Mouse (Mus musculus) limb, embryonic 10.5 days (tissue): ENCODE measurements around the gene Pcgf5. TPM values are rescaled to one million over a fixed set of nuclear protein-coding genes. Genes with fewer than 3 reads are reported as not detected.

Experiments used
- DNase-seq: peaks from one replicate; pipeline ENCODE4 v3.0.0-alpha.2; 2017; ENCODE audit warnings: low spot score
- H3K27ac ChIP-seq: fragments of 300-500 bp; sonication (generic); 2 replicates; pipeline ENCODE4 v1.5.1; 2016; ENCODE audit warnings: mild to moderate bottlenecking
- H3K27me3 ChIP-seq: fragments of 300-500 bp; sonication (generic); 2 replicates; pipeline ENCODE4 v1.6.1; 2016; ENCODE audit warnings: low read depth, mild to moderate bottlenecking; ENCODE audit not compliant: poor library complexity, severe bottlenecking
- H3K36me3 ChIP-seq: fragments of 300-500 bp; sonication (generic); 2 replicates; pipeline ENCODE4 v1.6.1; 2016; ENCODE audit warnings: mild to moderate bottlenecking, moderate library complexity
- H3K4me1 ChIP-seq: fragments of 300-500 bp; sonication (generic); 2 replicates; pipeline ENCODE4 v1.6.1; 2016
- H3K4me3 ChIP-seq: fragments of 300-500 bp; sonication (generic); 2 replicates; pipeline ENCODE4 v1.5.1; 2016; ENCODE audit warnings: mild to moderate bottlenecking, moderate library complexity
- H3K9me3 ChIP-seq: fragments of 300-500 bp; sonication (generic); replicated peaks from 2 replicates; pipeline ENCODE4 v1.6.1; 2016; ENCODE audit warnings: mild to moderate bottlenecking
- WGBS: fragments of 180-500 bp; shearing (Covaris S2); methylation state at CpG from one replicate; pipeline ENCODE4 v1.1.7; 2016; 5-methylcytosine and 5-hydroxymethylcytosine counted together
- polyA plus RNA-seq: library from polyadenylated mRNA; unstranded; fragments of >200 nt; fragmentation: Nextera tagmentation; extraction: Ambion mirVana; gene quantifications from 2 replicates; pipeline ENCODE4 v1.2.1, GENCODE M21; 2016

The Pcgf5 gene
- polyA plus RNA-seq, 1 experiment from 2014 or later, result 2.9 TPM

DNA sequence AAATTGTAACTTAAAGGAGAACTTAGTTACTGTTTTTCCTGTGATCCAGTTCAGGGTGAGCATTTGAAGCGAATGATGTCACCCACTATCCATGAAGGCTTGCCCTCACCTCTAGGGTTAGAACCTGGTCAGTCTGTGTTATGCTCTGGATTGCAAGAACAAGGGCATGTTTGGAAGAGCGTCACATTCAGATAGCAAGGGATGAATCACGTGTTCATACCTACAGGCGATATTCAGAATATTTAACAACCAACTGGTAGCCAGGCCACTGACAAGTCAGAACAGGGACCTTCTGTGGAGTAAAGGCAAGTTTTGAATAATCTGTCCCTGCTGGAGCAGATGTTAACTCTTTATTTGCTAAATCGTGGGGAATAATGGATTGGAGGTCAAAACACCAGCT, 14.4 kb downstream of the Pcgf5 start:
- 87% methylated on average over 5 of the region's 5 CpGs for WGBS
- DNase-seq, result no peak

GRCm38 (mm10) chr19:36364757-36365156, 16.6 kb downstream of the Pcgf5 start:
- Histone ChIP-seq H3K27ac (no peak overlapping the region), H3K4me1 (no peaks in the 10 kb centered on the region), H3K36me3 (no peaks in the 10 kb centered on the region), H3K9me3 (no peaks in the 10 kb centered on the region), H3K4me3 (no peak overlapping the region), H3K27me3 (no peaks in the 10 kb centered on the region)
- 93% methylated on average over 8 of the region's 8 CpGs for WGBS
- no peak for DNase-seq

More for the DNA sequence above, 14.4 kb downstream of the Pcgf5 start:
- Histone ChIP-seq H3K4me3 (no peak overlapping the region), H3K36me3 (no peaks in the 10 kb centered on the region), H3K4me1 (no peaks in the 10 kb centered on the region), H3K9me3 (no peaks in the 10 kb centered on the region), H3K27ac (no peak overlapping the region), H3K27me3 (no peaks in the 10 kb centered on the region)

- WGBS, result 76% methylated on average over 10 of the region's 10 CpGs
- Histone ChIP-seq H3K36me3 (no peaks in the 10 kb centered on the region), H3K27ac (no peak overlapping the region), H3K4me3 (no peak overlapping the region), H3K4me1 (no peaks in the 10 kb centered on the region; the same call in 1 of the 2 replicates), H3K9me3 (no peaks in the 10 kb centered on the region), H3K27me3 (no peaks in the 10 kb centered on the region)
- DNase-seq, result no peak
Measured at GRCm38 (mm10) chr19:36371478-36371877, 23.4 kb downstream of the Pcgf5 start.

DNA sequence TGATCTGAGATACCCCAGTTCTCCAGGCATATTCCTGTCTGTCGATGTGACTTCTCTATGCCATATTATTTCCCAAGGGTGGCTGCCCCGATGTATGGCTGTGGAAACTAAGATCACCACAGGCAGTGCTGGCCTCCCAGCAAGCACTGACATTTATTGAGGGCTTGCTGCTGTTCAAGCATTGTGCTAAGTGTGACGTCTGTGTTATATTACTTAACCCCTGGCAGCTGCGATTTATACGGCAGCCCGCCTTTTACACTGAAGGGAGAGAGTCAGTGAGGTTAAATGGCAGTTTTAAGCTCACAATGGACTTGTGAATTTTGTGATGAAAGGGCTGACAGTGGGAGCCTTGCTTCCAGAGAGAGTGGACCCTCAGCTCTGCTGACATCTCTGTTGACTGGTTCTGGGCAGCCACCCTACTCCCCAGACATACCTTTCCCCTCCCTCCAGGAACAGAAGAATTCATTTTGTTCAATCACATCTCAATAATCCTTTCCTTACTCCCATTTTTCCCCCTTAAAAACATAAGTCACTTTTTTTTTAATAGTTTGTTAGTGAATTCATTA, 25.0 kb downstream of the Pcgf5 start:
- no peaks in the 10 kb centered on the region for H3K27me3 ChIP-seq
- no peak overlapping the region for H3K4me3 ChIP-seq
- 39% methylated on average over 6 of the region's 6 CpGs for WGBS
- H3K4me1 ChIP-seq, result no peaks in the 10 kb centered on the region; the same call in 1 of the 2 replicates
- H3K27ac ChIP-seq, result no peak overlapping the region
- DNase-seq, result no peak
- H3K36me3 ChIP-seq, result no peaks in the 10 kb centered on the region
- H3K9me3 ChIP-seq, result no peaks in the 10 kb centered on the region

DNA sequence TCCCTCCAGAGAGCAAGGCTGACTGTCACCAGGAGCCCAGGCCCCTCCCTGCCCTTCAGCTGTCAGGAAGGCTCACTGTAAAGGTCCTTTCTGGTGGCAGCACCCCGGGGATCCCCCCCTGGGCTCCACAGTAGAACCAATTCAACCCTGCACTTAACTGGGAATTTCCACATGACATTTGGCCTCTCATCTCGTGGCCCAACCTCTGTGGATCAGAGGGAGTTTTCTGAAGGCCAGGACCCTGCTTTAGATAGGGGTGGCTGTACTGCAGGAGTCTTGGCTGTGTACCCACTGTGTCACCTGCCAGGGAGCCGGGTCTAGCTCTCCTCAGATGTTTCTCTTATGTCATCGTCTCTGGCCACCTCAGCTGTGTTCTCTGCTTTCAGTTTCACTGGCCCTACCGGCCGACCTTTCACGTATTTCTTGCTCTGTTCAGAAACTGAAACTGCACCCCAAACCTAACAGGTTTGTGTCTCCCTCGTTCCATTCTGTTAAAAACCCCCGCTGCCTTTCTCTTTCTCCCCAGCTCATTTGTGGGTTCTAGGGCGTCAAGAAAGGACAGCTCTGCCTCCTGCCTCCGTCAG, 27.2 kb downstream of the Pcgf5 start:
- DNase-seq, result no peak
- no peaks in the 10 kb centered on the region for H3K9me3 ChIP-seq
- no peaks in the 10 kb centered on the region for H3K36me3 ChIP-seq
- no peaks in the 10 kb centered on the region for H3K27me3 ChIP-seq
- H3K4me3 ChIP-seq, result no peak overlapping the region
- 87% methylated on average over 11 of the region's 11 CpGs for WGBS
- H3K27ac ChIP-seq, result no peak overlapping the region
- H3K4me1 ChIP-seq, result no peaks in the 10 kb centered on the region; the same call in 1 of the 2 replicates

DNA sequence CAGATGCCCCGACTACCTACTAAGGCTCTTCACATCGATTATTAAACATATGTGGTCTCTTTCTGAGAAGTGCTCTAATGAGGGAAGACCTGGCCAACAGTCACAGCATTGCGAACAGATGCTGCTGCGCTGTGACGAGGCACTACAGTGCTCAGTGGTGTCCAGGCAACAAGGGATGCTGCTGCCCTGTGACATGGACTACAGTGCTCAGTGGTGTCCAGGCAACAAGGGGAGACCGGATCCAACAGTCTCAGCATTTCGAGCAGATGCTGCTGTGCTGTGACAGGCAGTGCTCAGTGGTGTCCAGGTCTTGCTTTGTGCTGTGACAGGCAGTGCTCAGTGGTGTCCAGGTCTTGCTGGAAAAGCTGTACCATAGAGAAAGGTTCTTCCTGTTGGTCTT, 29.6 kb downstream of the Pcgf5 start:
- no peaks in the 10 kb centered on the region for H3K36me3 ChIP-seq
- H3K27me3 ChIP-seq, result no peaks in the 10 kb centered on the region
- no peak overlapping the region for H3K4me3 ChIP-seq
- 90% methylated on average over 7 of the region's 7 CpGs for WGBS
- DNase-seq, result no peak
- no peak overlapping the region for H3K27ac ChIP-seq
- no peaks in the 10 kb centered on the region; the same call in 1 of the 2 replicates for H3K4me1 ChIP-seq
- H3K9me3 ChIP-seq, result no peaks in the 10 kb centered on the region

DNA sequence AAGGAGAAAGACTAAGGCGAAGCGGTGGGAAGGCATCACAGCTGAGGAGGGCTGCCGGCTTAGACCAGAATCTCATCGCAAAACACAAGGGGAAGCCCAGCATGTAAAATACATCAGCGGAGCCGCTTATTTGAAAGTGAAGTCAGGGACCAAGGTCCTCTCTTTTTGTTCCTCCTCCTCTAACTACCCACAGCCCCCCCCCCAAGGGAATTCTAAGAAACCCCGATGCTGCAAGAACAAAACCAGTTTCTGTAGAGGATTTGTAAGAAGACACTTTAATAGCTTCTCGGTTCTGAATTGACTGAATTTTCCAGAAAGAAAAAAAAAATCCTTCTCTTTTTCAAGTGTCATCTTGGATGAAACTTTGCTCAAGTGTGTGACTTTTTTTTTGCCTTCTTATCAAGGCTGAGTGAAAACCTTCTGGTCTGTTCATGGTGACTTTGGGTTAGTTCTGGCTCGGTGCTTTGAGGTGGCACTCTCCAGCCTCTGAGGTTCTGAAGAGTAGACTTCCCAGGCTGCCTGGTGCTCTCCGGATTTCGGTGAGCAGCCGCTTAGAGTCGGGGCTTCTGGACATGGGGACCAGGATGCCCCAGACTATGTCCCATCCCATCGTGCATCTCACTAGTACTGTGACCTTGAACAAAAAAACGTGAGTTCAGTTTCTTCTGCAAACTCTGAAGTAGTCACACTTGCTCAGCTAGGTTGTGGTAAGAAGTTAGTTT, 30.6 kb downstream of the Pcgf5 start:
- 79% methylated on average over 15 of the region's 15 CpGs for WGBS
- H3K27me3 ChIP-seq, result no peaks in the 10 kb centered on the region
- no peak for DNase-seq

DNA sequence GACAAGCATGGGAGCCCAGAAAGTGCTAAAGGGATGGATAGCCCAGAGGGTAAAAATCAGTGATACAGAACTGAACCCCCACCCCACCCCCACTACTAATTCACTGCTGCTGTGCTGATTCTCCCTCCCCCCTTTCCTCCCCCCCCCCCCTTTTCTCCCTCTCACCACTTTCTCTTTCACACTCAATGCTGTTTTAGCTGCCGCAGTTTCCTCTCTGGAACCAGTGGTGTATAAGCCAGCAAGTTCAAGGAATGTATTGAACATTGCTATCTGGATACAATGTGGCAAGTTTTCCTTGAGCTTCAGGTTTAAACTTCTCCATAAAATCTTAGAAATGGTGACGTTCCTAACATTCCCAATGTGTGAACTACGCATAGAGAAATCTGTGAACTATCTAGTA, 34.8 kb downstream of the Pcgf5 start:
- H3K27ac ChIP-seq, result no peak overlapping the region
- H3K4me1 ChIP-seq, result no peaks in the 10 kb centered on the region
- H3K36me3 ChIP-seq, result no peaks in the 10 kb centered on the region
- no peaks in the 10 kb centered on the region for H3K27me3 ChIP-seq
- no peak for DNase-seq
- 94% methylated on average over 3 of the region's 3 CpGs for WGBS
- H3K9me3 ChIP-seq, result no peaks in the 10 kb centered on the region
- H3K4me3 ChIP-seq, result no peak overlapping the region

More for the DNA sequence above, 30.6 kb downstream of the Pcgf5 start:
- Histone ChIP-seq H3K27ac (no peak overlapping the region), H3K36me3 (no peaks in the 10 kb centered on the region), H3K4me3 (no peak overlapping the region), H3K4me1 (no peaks in the 10 kb centered on the region), H3K9me3 (no peaks in the 10 kb centered on the region)

DNA sequence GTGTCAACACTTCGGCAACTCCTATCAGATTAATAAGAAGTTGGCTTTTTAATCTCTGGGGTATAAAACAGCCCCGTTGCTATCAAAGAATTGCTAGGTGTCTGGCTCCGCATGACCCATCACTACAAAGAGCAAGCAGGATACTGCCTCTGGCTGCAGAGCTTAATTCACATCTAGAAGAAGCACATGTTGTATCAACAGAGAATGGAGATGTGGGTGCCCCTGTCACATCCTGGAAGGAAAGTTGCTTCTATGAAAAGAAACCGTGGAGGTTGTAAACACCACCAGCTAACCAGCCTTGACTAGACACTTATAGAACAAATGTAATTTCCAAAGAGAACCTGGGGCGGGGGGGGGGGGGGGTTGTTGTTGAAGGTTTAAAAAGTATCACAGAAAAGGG, 35.9 kb downstream of the Pcgf5 start:
- Histone ChIP-seq H3K36me3 (no peaks in the 10 kb centered on the region), H3K27me3 (no peaks in the 10 kb centered on the region), H3K9me3 (no peaks in the 10 kb centered on the region), H3K4me3 (no peak overlapping the region), H3K4me1 (no peaks in the 10 kb centered on the region), H3K27ac (no peak overlapping the region)
- 90% methylated on average over 5 of the region's 5 CpGs for WGBS
- no peak for DNase-seq

- no peaks in the 10 kb centered on the region for H3K4me1 ChIP-seq
- H3K27ac ChIP-seq, result no peak overlapping the region
- no peaks in the 10 kb centered on the region for H3K27me3 ChIP-seq
- WGBS, result 25% methylated on average over 2 of the region's 2 CpGs
- no peak for DNase-seq
- H3K9me3 ChIP-seq, result no peaks in the 10 kb centered on the region
- H3K4me3 ChIP-seq, result no peak overlapping the region
- no peaks in the 10 kb centered on the region for H3K36me3 ChIP-seq
Measured at GRCm38 (mm10) chr19:36384426-36384825, 36.3 kb downstream of the Pcgf5 start.

GRCm38 (mm10) chr19:36388502-36388901, 40.4 kb downstream of the Pcgf5 start:
- H3K4me1 ChIP-seq, result no peaks in the 10 kb centered on the region
- WGBS, result 70% methylated on average over 5 of the region's 5 CpGs

DNA sequence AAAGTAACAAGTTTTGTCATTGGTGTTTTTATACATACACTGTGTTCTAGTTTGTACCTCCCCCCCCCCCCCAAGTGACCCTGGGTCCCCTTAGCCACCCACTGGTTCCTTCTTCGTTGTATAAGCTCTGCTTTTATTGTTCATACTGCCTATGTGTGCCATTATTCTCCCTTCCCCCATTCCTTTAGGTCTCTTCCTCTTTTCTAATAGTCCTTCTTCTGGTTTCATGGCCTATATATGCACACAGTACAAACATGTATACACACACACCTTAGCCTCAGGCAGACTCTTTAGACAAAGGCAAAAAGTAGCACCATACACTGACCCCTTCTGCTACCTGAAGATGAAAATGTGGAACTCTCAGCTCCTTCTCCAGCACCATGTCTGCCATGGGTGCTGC, 42.6 kb downstream of the Pcgf5 start:
- DNase-seq, result no peak
- 76% methylated on average over 1 of the region's 1 CpGs for WGBS

More at GRCm38 (mm10) chr19:36388502-36388901, 40.4 kb downstream of the Pcgf5 start:
- H3K36me3 ChIP-seq, result no peaks in the 10 kb centered on the region
- H3K4me3 ChIP-seq, result no peak overlapping the region
- no peak overlapping the region for H3K27ac ChIP-seq
- no peak for DNase-seq
- H3K9me3 ChIP-seq, result no peaks in the 10 kb centered on the region
- no peaks in the 10 kb centered on the region for H3K27me3 ChIP-seq

GRCm38 (mm10) chr19:36398500-36398899, 50.4 kb downstream of the Pcgf5 start:
- 85% methylated on average over 3 of the region's 3 CpGs for WGBS
- Histone ChIP-seq H3K27ac (no peak overlapping the region), H3K9me3 (no peaks in the 10 kb centered on the region)

More for the DNA sequence above, 42.6 kb downstream of the Pcgf5 start:
- Histone ChIP-seq H3K27me3 (no peaks in the 10 kb centered on the region), H3K4me3 (no peak overlapping the region), H3K4me1 (no peaks in the 10 kb centered on the region), H3K9me3 (no peaks in the 10 kb centered on the region), H3K36me3 (no peaks in the 10 kb centered on the region), H3K27ac (no peak overlapping the region)

More at GRCm38 (mm10) chr19:36398500-36398899, 50.4 kb downstream of the Pcgf5 start:
- Histone ChIP-seq H3K4me3 (no peak overlapping the region), H3K36me3 (no peaks in the 10 kb centered on the region), H3K4me1 (no peaks in the 10 kb centered on the region), H3K27me3 (no peaks in the 10 kb centered on the region)
- DNase-seq, result no peak
